Mouse (Mus musculus) spleen, adult 10 weeks (tissue): Measurements from ENCODE around the gene 1700122O11Rik. TPM values are rescaled to one million over a fixed set of nuclear protein-coding genes. Genes with fewer than 3 reads are reported as not detected.

Experiments
- polyA plus RNA-seq: library from polyadenylated mRNA; stranded (reverse); fragments of 350-450 nt; fragmentation: Illumina TruSeq; extraction: RNeasy Lipid Tissue Mini Kit (QIAGEN cat#74804); gene quantifications from one replicate; pipeline ENCODE4 v1.2.3, GENCODE M21; 2015; ENCODE audit warnings: low replicate concordance; ENCODE audit not compliant: insufficient read depth

Gene 1700122O11Rik
- polyA plus RNA-seq = not detected

GRCm38 (mm10) chr17:48038193-48038592, at the start of gene 1700122O11Rik:
TSS of gene 1700122O11Rik (minus strand) at chr17:48038293.

Other genes starting within 250 kb of the 1700122O11Rik start
- not detected for gene Mdfi, start 203.6 kb downstream of the 1700122O11Rik start, polyA plus RNA-seq
- gene Foxp4, start 113.6 kb downstream of the 1700122O11Rik start, polyA plus RNA-seq = 8.1 TPM
- not detected for gene 1700067P10Rik, start 51.0 kb upstream of the 1700122O11Rik start, polyA plus RNA-seq
- gene 9830107B12Rik, start 108.0 kb upstream of the 1700122O11Rik start, polyA plus RNA-seq = 0.32 TPM
- 4.2 TPM for gene A530064D06Rik, start 129.0 kb upstream of the 1700122O11Rik start, polyA plus RNA-seq
- 3.4 TPM for gene Trem1, start 194.5 kb upstream of the 1700122O11Rik start, polyA plus RNA-seq
- gene Trem3, start 209.5 kb upstream of the 1700122O11Rik start, polyA plus RNA-seq = 3.7 TPM
- 80.5 TPM for gene Treml4, start 226.0 kb upstream of the 1700122O11Rik start, polyA plus RNA-seq